Mouse (Mus musculus) hindbrain, embryonic 12.5 days (tissue): Measurements from ENCODE around the gene Vdr. TPM values are rescaled to one million over a fixed set of nuclear protein-coding genes. Genes with fewer than 3 reads are reported as not detected.

ENCODE experiments used
- ATAC-seq: fragments of 200-750 bp; cut with Nextera tagmentation; 2 replicates; pipeline ENCODE4 v1.8.0; 2017; ENCODE audit warnings: moderate TSS enrichment; ENCODE audit not compliant: low FRiP score
- H3K27ac ChIP-seq: fragments of 300-500 bp; sonication (generic); 2 replicates; pipeline ENCODE4 v1.5.1; 2016; ENCODE audit warnings: mild to moderate bottlenecking
- H3K27me3 ChIP-seq: fragments of 300-500 bp; sonication (generic); 2 replicates; pipeline ENCODE4 v1.6.1; 2016; ENCODE audit warnings: mild to moderate bottlenecking
- H3K36me3 ChIP-seq: fragments of 300-500 bp; sonication (generic); 2 replicates; pipeline ENCODE4 v1.6.1; 2016; ENCODE audit warnings: mild to moderate bottlenecking
- H3K4me1 ChIP-seq: fragments of 300-500 bp; sonication (generic); 2 replicates; pipeline ENCODE4 v1.6.1; 2016
- H3K4me2 ChIP-seq: fragments of 300-500 bp; sonication (generic); replicated peaks from 2 replicates; pipeline ENCODE4 v1.6.1; 2016; ENCODE audit warnings: mild to moderate bottlenecking
- H3K4me3 ChIP-seq: fragments of 300-500 bp; sonication (generic); 2 replicates; pipeline ENCODE4 v1.5.1; 2016; ENCODE audit warnings: mild to moderate bottlenecking
- H3K9ac ChIP-seq: fragments of 300-500 bp; sonication (generic); 2 replicates; pipeline ENCODE4 v1.6.1; 2016; ENCODE audit warnings: mild to moderate bottlenecking, moderate library complexity
- H3K9me3 ChIP-seq: fragments of 300-500 bp; sonication (generic); replicated peaks from 2 replicates; pipeline ENCODE4 v1.6.1; 2016; ENCODE audit warnings: mild to moderate bottlenecking
- WGBS: fragments of 180-500 bp; shearing (Covaris S2); methylation state at CpG from one replicate; pipeline ENCODE4 v1.1.7; 2016; 5-methylcytosine and 5-hydroxymethylcytosine counted together
- polyA plus RNA-seq: library from polyadenylated mRNA; unstranded; fragments of >200 nt; fragmentation: Nextera tagmentation; extraction: Ambion mirVana; gene quantifications from 2 replicates; pipeline ENCODE4 v1.2.1, GENCODE M21; 2016

Vdr gene
- polyA plus RNA-seq, 1 experiment from 2014 or later, result 0.70 TPM

DNA sequence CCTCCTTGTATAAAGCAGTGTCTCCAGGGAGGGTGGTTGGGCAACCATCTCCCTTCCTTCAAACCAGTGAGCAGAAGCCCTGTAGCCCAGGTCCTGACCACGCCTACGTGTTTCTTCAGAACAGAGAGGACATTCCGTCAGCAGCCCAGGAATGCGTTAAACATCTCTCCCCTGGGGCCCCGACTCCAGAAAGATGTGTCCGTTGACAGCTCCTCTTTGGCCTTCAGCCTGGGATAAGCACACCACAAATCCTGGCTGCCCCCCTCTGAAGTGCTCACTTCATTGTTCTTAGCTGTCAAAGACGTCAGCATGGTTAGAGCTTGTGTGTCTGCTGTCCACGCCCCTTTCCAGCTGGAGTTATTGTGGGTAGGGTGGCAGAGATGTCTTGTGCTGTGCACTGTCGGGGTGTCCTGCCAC, 3.9 kb upstream of the Vdr start:
- no peaks in the 10 kb centered on the region for H3K9me3 ChIP-seq
- H3K4me1 ChIP-seq, result peaks cover 12% of the 10 kb centered on the region
- no peak overlapping the region for H3K4me3 ChIP-seq
- ATAC-seq, result peak; percentile 61
- H3K27ac ChIP-seq, result no peak overlapping the region
- H3K9ac ChIP-seq, result no peak overlapping the region
- H3K36me3 ChIP-seq, result no peaks in the 10 kb centered on the region
- H3K27me3 ChIP-seq, result peaks cover 12% of the 10 kb centered on the region
- 11% methylated on average over 9 of the region's 9 CpGs for WGBS
- H3K4me2 ChIP-seq, result peak overlapping the region; percentile 29

DNA sequence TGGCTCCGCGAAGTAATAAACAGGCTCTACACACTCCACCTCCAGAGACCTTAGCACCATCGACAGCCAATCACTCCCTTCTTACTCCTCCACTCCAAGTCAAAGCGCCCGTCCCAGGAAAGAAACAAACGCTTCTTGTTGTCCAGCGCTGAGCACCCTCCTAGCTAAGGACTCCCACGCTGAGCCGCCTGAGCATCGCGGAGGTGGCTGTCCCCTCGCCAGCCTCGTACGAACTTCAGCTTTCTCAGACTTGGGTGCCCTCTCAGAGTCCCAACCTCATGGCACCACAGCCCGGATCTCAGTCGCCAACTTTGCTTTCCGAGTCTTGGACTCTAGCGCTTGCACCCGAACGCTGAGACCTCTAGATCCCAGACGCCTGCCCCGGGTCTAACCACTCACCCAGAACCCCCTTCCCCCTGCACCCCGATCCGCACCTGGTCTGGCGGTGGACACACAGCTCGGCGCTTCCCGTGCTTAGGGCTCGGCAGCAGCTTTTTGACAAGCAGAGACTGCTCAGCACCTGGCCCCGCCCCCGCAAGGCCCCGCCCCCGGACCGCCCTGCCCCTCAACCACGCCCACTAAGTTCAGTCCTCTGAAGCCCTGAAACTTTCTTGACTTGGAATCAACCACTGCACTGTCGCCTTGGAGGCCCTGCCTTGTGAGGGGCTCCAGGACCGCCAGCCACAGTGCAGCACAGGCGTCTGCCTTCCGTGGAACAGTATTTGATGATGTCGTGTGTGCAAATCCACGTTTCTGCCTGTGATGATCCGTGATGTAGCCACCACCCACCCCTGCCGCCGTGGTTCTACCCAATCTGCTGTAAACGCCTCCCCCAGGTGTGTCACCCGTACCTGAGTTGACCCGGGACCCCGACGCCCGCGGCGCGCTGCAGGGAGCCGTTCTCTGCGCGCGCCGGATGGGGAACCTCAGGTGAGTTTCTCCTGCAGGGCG, 2.4 kb downstream of the Vdr start:
- no peaks in the 10 kb centered on the region for H3K36me3 ChIP-seq
- H3K9ac ChIP-seq, result peak overlapping the region; percentile 32; the same call in 1 of the 2 replicates
- ATAC-seq, result peak; percentile 35
- no peak overlapping the region for H3K27ac ChIP-seq
- H3K4me2 ChIP-seq, result peak overlapping the region; percentile 75
- 2% methylated on average over 59 of the region's 59 CpGs for WGBS
- peaks cover 49% of the 10 kb centered on the region for H3K27me3 ChIP-seq
- H3K4me1 ChIP-seq, result peaks cover 12% of the 10 kb centered on the region
- H3K9me3 ChIP-seq, result no peaks in the 10 kb centered on the region
- peak overlapping the region; percentile 43 for H3K4me3 ChIP-seq

DNA sequence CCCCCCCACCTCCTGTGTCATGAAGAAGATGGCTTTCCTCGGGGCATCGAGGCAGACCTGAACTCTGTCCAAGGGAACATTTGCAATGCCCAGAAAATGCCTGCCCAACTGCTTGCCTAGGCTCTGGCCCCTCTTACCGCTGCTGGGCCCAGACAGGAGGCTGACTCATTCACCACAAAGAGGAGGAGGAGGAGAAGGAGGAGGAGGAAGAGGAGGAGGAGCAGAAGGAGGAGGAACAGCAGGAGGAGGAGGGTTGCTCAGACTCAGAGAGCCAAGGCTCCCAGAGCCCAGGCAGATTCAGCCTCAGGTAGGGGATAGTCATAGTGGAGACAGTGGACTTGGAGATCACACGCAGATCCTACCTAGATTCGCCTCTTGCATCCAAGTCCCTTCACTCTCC, 3.2 kb downstream of the Vdr start:
- Histone ChIP-seq H3K9me3 (no peaks in the 10 kb centered on the region), H3K27me3 (peaks cover 49% of the 10 kb centered on the region), H3K4me3 (0 out of 2 replicates have a peak overlapping the region, but pooled peaks have one; percentile 43), H3K4me1 (peaks cover 12% of the 10 kb centered on the region), H3K36me3 (no peaks in the 10 kb centered on the region), H3K27ac (no peak overlapping the region), H3K4me2 (peak overlapping the region; percentile 75), H3K9ac (no peak overlapping the region)
- ATAC-seq, result no peak
- WGBS, result 50% methylated on average over 5 of the region's 5 CpGs

DNA sequence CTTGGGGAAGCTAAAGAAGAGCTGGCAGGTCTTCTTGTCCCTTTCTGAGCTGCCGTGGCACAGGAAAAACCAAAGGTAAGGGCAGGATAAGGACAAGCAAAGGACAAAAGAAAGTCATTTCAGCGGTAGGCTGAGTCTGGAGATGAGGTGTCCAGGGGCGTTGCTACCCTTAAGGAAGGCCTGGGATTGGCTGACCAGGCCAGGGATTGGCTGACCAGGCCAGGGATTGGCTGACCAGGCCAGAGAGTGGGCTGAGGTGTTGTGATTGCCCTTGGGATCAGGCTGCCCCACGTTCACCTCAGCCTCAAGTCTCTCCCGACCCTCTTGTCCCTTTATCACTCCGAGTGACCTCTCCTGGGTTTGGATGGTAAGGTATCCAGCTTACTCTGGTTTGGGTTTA, 5.1 kb downstream of the Vdr start:
- Histone ChIP-seq H3K9me3 (no peaks in the 10 kb centered on the region), H3K4me3 (no peak overlapping the region), H3K27me3 (peaks cover 45% of the 10 kb centered on the region), H3K4me2 (no peak overlapping the region), H3K4me1 (peaks cover 12% of the 10 kb centered on the region), H3K9ac (no peak overlapping the region), H3K36me3 (no peaks in the 10 kb centered on the region), H3K27ac (no peak overlapping the region)
- no peak for ATAC-seq
- WGBS, result 82% methylated on average over 6 of the region's 6 CpGs

DNA sequence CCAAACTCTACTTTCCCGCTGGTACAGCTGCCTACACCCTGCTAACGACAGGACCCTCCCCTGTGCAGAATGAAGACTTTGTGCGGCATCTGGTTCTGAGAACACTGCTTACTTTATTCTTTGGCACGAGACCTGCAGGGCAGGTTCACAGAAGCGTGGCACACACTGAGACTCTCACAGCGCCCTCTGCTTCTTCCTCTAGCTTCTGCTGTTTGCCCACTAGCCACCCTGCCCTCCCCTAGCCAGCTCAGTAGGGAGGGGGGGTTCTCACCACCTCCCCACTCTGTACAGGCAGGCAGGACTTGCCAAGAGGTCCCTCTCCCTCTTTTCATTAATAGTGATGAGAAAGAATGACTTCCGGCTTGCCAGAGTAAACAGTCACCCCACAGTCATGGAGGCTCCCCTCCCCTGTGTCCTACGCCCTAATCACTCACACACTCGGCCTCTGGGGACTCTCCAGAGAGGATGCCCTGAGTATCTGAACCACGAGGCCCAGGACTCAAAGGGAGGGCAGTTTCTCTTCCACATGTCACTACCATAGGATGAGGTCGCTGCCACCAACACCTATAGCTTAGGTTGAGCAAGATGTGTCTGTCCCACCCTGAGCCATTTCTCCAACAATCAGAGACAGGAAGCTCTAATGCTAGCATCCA, 6.0 kb downstream of the Vdr start:
- ATAC-seq, result no peak
- Histone ChIP-seq H3K36me3 (no peaks in the 10 kb centered on the region), H3K9ac (no peak overlapping the region), H3K27ac (no peak overlapping the region), H3K4me1 (peaks cover 12% of the 10 kb centered on the region), H3K27me3 (peaks cover 38% of the 10 kb centered on the region), H3K9me3 (no peaks in the 10 kb centered on the region), H3K4me3 (no peak overlapping the region), H3K4me2 (no peak overlapping the region)
- 61% methylated on average over 11 of the region's 11 CpGs for WGBS

DNA sequence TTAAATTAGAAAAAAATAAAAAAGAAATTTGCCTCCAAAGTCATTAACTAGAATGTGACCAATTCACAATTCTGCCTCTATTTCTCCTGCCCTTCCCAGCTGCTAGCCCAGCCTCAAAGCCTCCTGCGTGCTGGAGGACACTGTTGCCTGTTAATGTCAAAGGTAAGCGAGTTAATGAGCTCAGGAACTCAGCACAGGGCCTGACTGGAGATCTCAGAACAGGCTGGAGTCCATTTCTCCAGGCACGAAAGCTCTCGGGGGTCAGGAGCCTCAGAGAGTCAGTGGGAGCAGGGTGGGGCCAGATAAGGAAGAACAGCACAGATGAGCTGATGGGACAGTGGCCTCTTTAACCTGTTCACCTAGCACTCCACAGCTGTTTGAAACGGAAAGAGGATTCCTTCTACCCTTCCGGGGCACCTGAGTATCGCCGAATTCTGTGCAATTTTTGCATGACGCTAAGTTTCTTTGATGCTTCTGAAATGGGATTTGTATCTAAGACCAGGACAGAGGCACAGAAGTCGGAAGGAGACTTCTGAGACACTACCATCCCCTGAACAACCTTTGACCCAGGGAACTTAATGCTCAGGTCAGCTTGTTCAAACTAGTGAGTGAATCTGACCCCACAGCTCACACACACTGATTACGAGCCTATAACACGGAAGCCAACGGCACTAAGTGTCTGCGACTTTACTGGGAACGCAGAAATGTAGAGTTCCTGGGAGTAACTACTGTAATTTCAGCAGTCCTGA, 7.0 kb downstream of the Vdr start:
- no peaks in the 10 kb centered on the region for H3K9me3 ChIP-seq
- no peak overlapping the region for H3K27ac ChIP-seq
- WGBS, result 79% methylated on average over 15 of the region's 15 CpGs
- H3K4me1 ChIP-seq, result peaks cover 10% of the 10 kb centered on the region
- ATAC-seq, result no peak
- no peak overlapping the region for H3K4me3 ChIP-seq
- H3K36me3 ChIP-seq, result no peaks in the 10 kb centered on the region
- H3K4me2 ChIP-seq, result no peak overlapping the region
- peaks cover 28% of the 10 kb centered on the region for H3K27me3 ChIP-seq
- no peak overlapping the region for H3K9ac ChIP-seq

DNA sequence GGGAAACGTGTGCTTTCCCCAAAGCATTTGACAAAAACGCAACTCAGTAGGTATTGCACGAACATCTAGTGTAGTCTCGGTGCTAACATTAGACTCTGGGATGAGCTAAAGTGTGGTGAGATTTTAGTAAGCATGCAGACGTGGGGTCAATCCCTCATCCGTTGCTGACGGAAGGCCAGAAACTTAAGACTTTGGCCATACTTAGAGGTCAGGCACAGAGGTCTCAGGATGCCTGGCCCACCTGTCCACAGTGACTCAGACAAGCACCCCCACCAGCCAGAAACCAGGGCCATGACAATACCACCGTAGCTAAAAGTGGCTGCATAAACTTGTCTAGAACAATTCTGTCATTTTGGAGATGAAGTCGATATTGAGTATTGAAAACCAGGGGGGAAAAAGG, 9.4 kb downstream of the Vdr start:
- H3K4me1 ChIP-seq, result 0 out of 2 replicates have a peak, but pooled peaks cover 3% of the 10 kb centered on the region
- no peaks in the 10 kb centered on the region for H3K9me3 ChIP-seq
- no peak overlapping the region for H3K27ac ChIP-seq
- H3K4me2 ChIP-seq, result no peak overlapping the region
- no peak overlapping the region for H3K4me3 ChIP-seq
- 88% methylated on average over 9 of the region's 9 CpGs for WGBS
- ATAC-seq, result no peak
- H3K36me3 ChIP-seq, result no peaks in the 10 kb centered on the region
- peaks cover 6% of the 10 kb centered on the region for H3K27me3 ChIP-seq
- H3K9ac ChIP-seq, result no peak overlapping the region

DNA sequence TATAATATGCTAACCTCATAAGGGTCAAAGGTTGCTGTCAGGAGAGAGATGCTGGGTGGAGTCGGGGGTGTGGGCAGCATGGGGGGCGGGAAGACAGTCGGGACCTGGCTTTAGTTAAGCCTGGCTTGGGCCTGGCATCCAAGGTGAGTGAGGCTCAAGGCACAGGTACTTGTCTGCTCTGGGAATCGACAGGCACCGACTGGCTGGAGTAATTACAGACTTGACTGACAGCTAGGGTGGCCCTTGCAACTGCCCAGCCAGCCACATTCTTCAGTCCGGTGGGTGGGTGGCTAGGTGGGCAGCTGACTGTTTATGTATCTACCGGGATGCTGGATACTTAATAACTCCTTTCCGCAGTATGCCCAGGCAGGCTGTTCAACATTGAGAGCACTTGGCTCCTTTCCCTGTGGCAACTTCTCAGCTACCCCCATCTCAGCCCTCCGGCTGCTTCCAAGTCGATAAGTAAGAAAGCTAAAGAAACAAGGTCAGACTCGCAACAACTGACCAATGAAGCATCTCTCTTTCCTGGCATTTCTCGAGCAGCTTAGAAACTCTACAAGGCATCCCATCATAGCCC, 10.0 kb downstream of the Vdr start:
- Histone ChIP-seq H3K4me1 (0 out of 2 replicates have a peak, but pooled peaks cover 3% of the 10 kb centered on the region), H3K36me3 (no peaks in the 10 kb centered on the region), H3K27ac (no peak overlapping the region), H3K4me2 (no peak overlapping the region), H3K27me3 (peaks cover 2% of the 10 kb centered on the region; the same call in 1 of the 2 replicates), H3K9me3 (no peaks in the 10 kb centered on the region), H3K9ac (no peak overlapping the region), H3K4me3 (no peak overlapping the region)
- WGBS, result 78% methylated on average over 12 of the region's 12 CpGs
- ATAC-seq, result no peak

DNA sequence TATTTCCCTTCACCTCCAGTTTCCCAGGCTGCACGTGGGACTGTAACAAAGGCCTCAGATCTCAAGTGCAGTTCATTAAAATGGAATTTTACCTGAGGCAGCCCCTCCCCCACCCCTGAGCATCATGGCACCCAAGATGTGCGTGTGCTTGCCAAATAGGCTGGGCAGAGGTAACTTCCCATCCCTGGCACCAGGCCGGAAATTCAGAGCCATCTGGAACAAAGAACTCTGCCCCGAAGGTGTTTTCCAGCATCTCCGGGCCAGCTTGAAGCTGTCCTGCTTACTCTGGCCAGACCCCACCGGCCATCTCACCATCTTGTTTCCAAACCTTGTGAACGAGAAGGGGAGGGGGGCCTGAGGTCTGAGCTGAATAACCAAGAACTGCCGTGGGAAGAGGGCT, 10.7 kb downstream of the Vdr start:
- Histone ChIP-seq H3K36me3 (no peaks in the 10 kb centered on the region), H3K27ac (no peak overlapping the region), H3K27me3 (peaks cover 2% of the 10 kb centered on the region; the same call in 1 of the 2 replicates), H3K9me3 (no peaks in the 10 kb centered on the region), H3K4me1 (0 out of 2 replicates have a peak, but pooled peaks cover 3% of the 10 kb centered on the region), H3K4me2 (no peak overlapping the region), H3K4me3 (no peak overlapping the region), H3K9ac (no peak overlapping the region)
- no peak for ATAC-seq
- 83% methylated on average over 8 of the region's 8 CpGs for WGBS

DNA sequence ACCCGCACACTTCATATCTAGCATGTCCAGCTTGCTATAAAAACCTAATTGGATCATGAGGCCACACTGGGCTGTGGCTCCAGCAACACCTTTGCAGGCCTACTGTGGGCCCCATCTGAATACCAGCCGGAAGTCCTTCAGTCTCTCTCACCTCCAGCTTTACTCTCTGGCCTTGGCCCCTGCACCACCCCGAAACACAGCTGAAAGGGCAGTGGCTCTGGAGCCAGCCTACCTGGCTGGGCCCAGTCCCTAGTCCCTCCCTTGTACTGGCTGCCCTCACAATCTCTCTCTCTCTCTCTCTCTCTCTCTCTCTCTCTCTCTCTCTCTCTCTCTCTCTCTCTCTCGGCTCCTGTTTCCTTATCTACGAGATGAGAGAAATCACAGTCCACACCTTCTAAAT, 11.6 kb downstream of the Vdr start:
- no peak overlapping the region for H3K9ac ChIP-seq
- H3K27ac ChIP-seq, result no peak overlapping the region
- no peaks in the 10 kb centered on the region for H3K9me3 ChIP-seq
- H3K4me2 ChIP-seq, result no peak overlapping the region
- H3K27me3 ChIP-seq, result peaks cover 2% of the 10 kb centered on the region; the same call in 1 of the 2 replicates
- H3K4me3 ChIP-seq, result no peak overlapping the region
- H3K4me1 ChIP-seq, result 0 out of 2 replicates have a peak, but pooled peaks cover 3% of the 10 kb centered on the region
- ATAC-seq, result no peak
- H3K36me3 ChIP-seq, result no peaks in the 10 kb centered on the region
- 85% methylated on average over 5 of the region's 5 CpGs for WGBS

DNA sequence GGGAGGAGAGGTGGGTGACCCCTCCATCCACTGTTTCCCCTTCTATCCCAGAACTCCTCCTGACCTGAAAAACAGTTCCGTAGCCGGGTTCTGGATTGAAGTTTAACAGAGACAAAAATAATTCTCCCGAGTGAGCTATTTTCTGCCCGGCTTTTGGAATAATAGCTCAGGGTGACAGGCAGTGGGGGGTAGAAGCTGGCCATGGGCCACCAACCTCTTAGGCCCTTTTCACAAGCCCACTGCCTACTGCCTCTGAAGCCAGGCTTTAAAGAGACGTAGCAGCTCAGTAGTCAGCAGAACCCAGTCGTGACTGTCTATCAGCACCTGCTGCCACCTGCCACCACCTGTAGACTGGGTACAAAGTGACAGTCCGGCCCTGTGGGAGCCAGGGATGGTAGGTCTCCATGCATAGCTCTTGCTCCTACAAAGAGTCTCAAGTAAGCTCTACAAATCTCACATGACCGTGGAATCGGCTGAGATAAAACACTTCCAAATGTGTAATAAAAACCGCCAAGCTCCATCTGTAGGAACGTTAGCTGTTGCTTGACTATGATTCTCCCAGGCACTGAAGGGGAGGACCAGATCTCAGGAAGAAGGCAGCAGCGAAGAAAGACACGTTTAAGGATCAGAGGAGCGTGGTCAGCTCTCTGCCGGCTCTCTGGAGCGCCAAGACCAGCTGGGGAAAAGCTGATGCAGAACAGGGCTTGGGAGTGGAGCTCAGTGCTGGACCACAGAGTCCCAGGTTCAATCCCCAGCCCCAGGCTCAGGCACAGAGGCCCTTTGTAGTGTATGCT, 13.4 kb downstream of the Vdr start:
- H3K4me1 ChIP-seq, result 0 out of 2 replicates have a peak, but pooled peaks cover 3% of the 10 kb centered on the region
- H3K4me2 ChIP-seq, result no peak overlapping the region
- no peak for ATAC-seq
- whole genome bisulfite sequencing, result 80% methylated on average over 16 of the region's 16 CpGs
- no peak overlapping the region for H3K9ac ChIP-seq
- peaks cover 2% of the 10 kb centered on the region; the same call in 1 of the 2 replicates for H3K27me3 ChIP-seq
- H3K36me3 ChIP-seq, result no peaks in the 10 kb centered on the region
- H3K9me3 ChIP-seq, result no peaks in the 10 kb centered on the region
- no peak overlapping the region for H3K27ac ChIP-seq
- H3K4me3 ChIP-seq, result no peak overlapping the region
